Mouse (Mus musculus) forebrain, embryonic 11.5 days (tissue): Measurements from ENCODE around the gene Fat1. TPM values are rescaled to one million over a fixed set of nuclear protein-coding genes. Genes with fewer than 3 reads are reported as not detected.

Source experiments
- ATAC-seq: fragments of 200-750 bp; cut with Nextera tagmentation; replicated peaks from 2 replicates; pipeline ENCODE4 v1.8.0; 2017; ENCODE audit warnings: moderate TSS enrichment; ENCODE audit not compliant: low FRiP score
- DNase-seq: peaks from one replicate; pipeline ENCODE4 v3.0.0-alpha.2; 2017; ENCODE audit warnings: low spot score
- H3K27ac ChIP-seq: fragments of 300-500 bp; sonication (generic); 2 replicates; pipeline ENCODE4 v1.5.1; 2014; ENCODE audit warnings: low read depth, low read length
- H3K27me3 ChIP-seq: fragments of 300-500 bp; sonication (generic); 2 replicates; pipeline ENCODE4 v1.6.1; 2014; ENCODE audit warnings: mild to moderate bottlenecking, low read length, mixed read lengths; ENCODE audit not compliant: control insufficient read depth, insufficient read depth
- H3K36me3 ChIP-seq: fragments of 300-500 bp; sonication (generic); 2 replicates; pipeline ENCODE4 v1.6.1; 2014; ENCODE audit warnings: mild to moderate bottlenecking, low read length, moderate library complexity, mixed read lengths; ENCODE audit not compliant: control insufficient read depth, insufficient read depth
- H3K4me1 ChIP-seq: fragments of 300-500 bp; sonication (generic); replicated peaks from 2 replicates; pipeline ENCODE4 v1.6.1; 2014; ENCODE audit warnings: low read length, mixed read lengths; ENCODE audit not compliant: control insufficient read depth, insufficient read depth
- H3K4me2 ChIP-seq: fragments of 300-500 bp; sonication (generic); 2 replicates; pipeline ENCODE4 v1.6.1; 2014; ENCODE audit warnings: low read depth, mild to moderate bottlenecking, low read length, moderate library complexity, mixed read lengths; ENCODE audit not compliant: severe bottlenecking
- H3K4me3 ChIP-seq: fragments of 300-500 bp; sonication (generic); 2 replicates; pipeline ENCODE4 v1.5.1; 2014; ENCODE audit warnings: low read depth, low read length
- H3K9ac ChIP-seq: fragments of 300-500 bp; sonication (generic); 2 replicates; pipeline ENCODE4 v1.6.1; 2014; ENCODE audit warnings: low read length
- H3K9me3 ChIP-seq: fragments of 300-500 bp; sonication (generic); 2 replicates; pipeline ENCODE4 v1.6.1; 2016; ENCODE audit warnings: low read length, mixed read lengths; ENCODE audit not compliant: control insufficient read depth
- WGBS: fragments of 180-500 bp; shearing (Covaris S2); extraction: QIAGEN DNeasy Blood & Tissue Kit; methylation state at CpG from one replicate; pipeline ENCODE4 v1.1.7; 2014; 5-methylcytosine and 5-hydroxymethylcytosine counted together
- polyA plus RNA-seq: library from polyadenylated mRNA; unstranded; fragments of >200 nt; fragmentation: Nextera tagmentation; extraction: Ambion mirVana; gene quantifications from 2 replicates; pipeline ENCODE4 v1.2.1, GENCODE M21; 2014

Gene Fat1
- polyA plus RNA-seq, 1 experiment from 2014 or later: 35.2 TPM

GRCm38 (mm10) chr8:45070949-45071348, 135.7 kb downstream of the Fat1 start:
- Histone ChIP-seq H3K9ac (no peak overlapping the region), H3K27ac (no peak overlapping the region), H3K4me3 (no peak overlapping the region), H3K9me3 (no peaks in the 10 kb centered on the region), H3K4me2 (no peak overlapping the region), H3K4me1 (0 out of 2 replicates have a peak, but pooled peaks cover 3% of the 10 kb centered on the region), H3K27me3 (no peaks in the 10 kb centered on the region), H3K36me3 (no peaks in the 10 kb centered on the region)
- WGBS: 92% methylated on average over 8 of the region's 8 CpGs
- DNase-seq: no peak
- no peak for ATAC-seq

- ATAC-seq (no peak), DNase-seq (no peak)
- H3K9me3 ChIP-seq: no peaks in the 10 kb centered on the region
- no peak overlapping the region for H3K9ac ChIP-seq
- H3K4me2 ChIP-seq: no peak overlapping the region
- H3K4me3 ChIP-seq: no peak overlapping the region
- no peaks in the 10 kb centered on the region for H3K4me1 ChIP-seq
- 93% methylated on average over 3 of the region's 3 CpGs for WGBS
- no peaks in the 10 kb centered on the region for H3K27me3 ChIP-seq
- H3K36me3 ChIP-seq: no peaks in the 10 kb centered on the region
- H3K27ac ChIP-seq: no peak overlapping the region
Observed at GRCm38 (mm10) chr8:45080850-45081249, 145.6 kb downstream of the Fat1 start.

- Histone ChIP-seq H3K4me1 (no peaks in the 10 kb centered on the region), H3K9ac (no peak overlapping the region), H3K36me3 (no peaks in the 10 kb centered on the region), H3K9me3 (no peaks in the 10 kb centered on the region), H3K4me2 (no peak overlapping the region), H3K27ac (no peak overlapping the region), H3K27me3 (no peaks in the 10 kb centered on the region), H3K4me3 (no peak overlapping the region)
- DNase-seq (no peak), ATAC-seq (no peak)
- WGBS: 82% methylated on average over 3 of the region's 3 CpGs
Observed at GRCm38 (mm10) chr8:45093599-45093998, 158.4 kb downstream of the Fat1 start.

Other genes starting within 250 kb of the Fat1 start
- gene Mtnr1a, start 133.7 kb downstream of the Fat1 start, polyA plus RNA-seq: 0.17 and 0.20 TPM in 2 replicates